Mouse (Mus musculus) embryonic facial prominence, embryonic 13.5 days (tissue): ENCODE measurements around the gene Trip13. TPM values are rescaled to one million over a fixed set of nuclear protein-coding genes. Genes with fewer than 3 reads are reported as not detected.

ENCODE experiments used
- ATAC-seq: fragments of 200-750 bp; cut with Nextera tagmentation; 2 replicates; pipeline ENCODE4 v1.8.0; 2017; ENCODE audit warnings: low read depth; ENCODE audit not compliant: insufficient number of reproducible peaks, insufficient read depth, low FRiP score, low TSS enrichment
- H3K27ac ChIP-seq: fragments of 300-500 bp; sonication (generic); 2 replicates; pipeline ENCODE4 v1.5.1; 2015; ENCODE audit warnings: moderate library complexity, mild to moderate bottlenecking, inconsistent platforms
- H3K27me3 ChIP-seq: fragments of 300-500 bp; sonication (generic); 2 replicates; pipeline ENCODE4 v1.6.1; 2015; ENCODE audit warnings: mild to moderate bottlenecking, inconsistent platforms
- H3K36me3 ChIP-seq: fragments of 300-500 bp; sonication (generic); 2 replicates; pipeline ENCODE4 v1.6.1; 2015; ENCODE audit warnings: mild to moderate bottlenecking, inconsistent platforms
- H3K4me1 ChIP-seq: fragments of 300-500 bp; sonication (generic); 2 replicates; pipeline ENCODE4 v1.6.1; 2015; ENCODE audit warnings: inconsistent platforms
- H3K4me2 ChIP-seq: fragments of 300-500 bp; sonication (generic); 2 replicates; pipeline ENCODE4 v1.6.1; 2015; ENCODE audit warnings: moderate library complexity, mild to moderate bottlenecking, inconsistent platforms
- H3K4me3 ChIP-seq: fragments of 300-500 bp; sonication (generic); 2 replicates; pipeline ENCODE4 v1.5.1; 2015; ENCODE audit warnings: mild to moderate bottlenecking, inconsistent platforms
- H3K9ac ChIP-seq: fragments of 300-500 bp; sonication (generic); 2 replicates; pipeline ENCODE4 v1.6.1; 2015; ENCODE audit warnings: mild to moderate bottlenecking, inconsistent platforms
- H3K9me3 ChIP-seq: fragments of 300-500 bp; sonication (generic); 2 replicates; pipeline ENCODE4 v1.6.1; 2016; ENCODE audit warnings: inconsistent platforms
- WGBS: fragments of 180-500 bp; shearing (Covaris S2); methylation state at CpG from one replicate; pipeline ENCODE4 v1.1.7; 2015; ENCODE audit warnings: mixed read lengths; 5-methylcytosine and 5-hydroxymethylcytosine counted together
- microRNA-seq: library from miRNA; unstranded; fragments of <30 nt; microRNA quantifications from one replicate; pipeline ENCODE4, GENCODE M21; 2016
- polyA plus RNA-seq: library from polyadenylated mRNA; unstranded; fragments of >200 nt; fragmentation: Nextera tagmentation; extraction: Ambion mirVana; gene quantifications from 2 replicates; pipeline ENCODE4 v1.2.1, GENCODE M21; 2015

Gene Trip13
- polyA plus RNA-seq, 1 experiment from 2014 or later = 46.0 TPM

DNA sequence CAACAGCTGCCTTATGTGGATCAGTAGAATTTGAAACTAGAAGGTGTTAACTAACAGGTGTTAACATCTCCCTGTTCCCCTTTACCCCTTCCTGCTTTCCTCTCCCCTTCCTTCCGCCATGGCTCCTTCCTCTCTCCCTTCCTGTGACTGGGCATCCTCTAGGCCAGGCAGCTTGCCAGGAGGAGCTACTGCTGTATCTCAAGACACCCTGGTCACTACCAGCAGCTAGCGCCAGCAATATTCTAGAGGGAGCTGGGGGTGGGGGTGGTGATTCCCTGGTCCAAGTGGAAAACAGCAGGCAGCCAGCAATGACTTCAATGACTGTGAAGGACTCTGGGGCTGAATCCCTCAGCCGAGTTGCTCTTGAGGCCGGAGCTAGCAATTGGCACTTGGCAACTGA, 51.9 kb downstream of the Trip13 start:
- ATAC-seq = no peak
- H3K4me2 ChIP-seq = no peak overlapping the region
- H3K9me3 ChIP-seq = no peaks in the 10 kb centered on the region
- no peaks in the 10 kb centered on the region for H3K36me3 ChIP-seq
- no peaks in the 10 kb centered on the region for H3K27me3 ChIP-seq
- H3K4me1 ChIP-seq = peaks cover 45% of the 10 kb centered on the region
- 64% methylated on average over 4 of the region's 4 CpGs for WGBS
- H3K4me3 ChIP-seq = no peak overlapping the region
- 0 out of 2 replicates have a peak overlapping the region, but pooled peaks have one; percentile 2 for H3K27ac ChIP-seq
- no peak overlapping the region for H3K9ac ChIP-seq

- Histone ChIP-seq H3K4me1 (peaks cover 35% of the 10 kb centered on the region), H3K36me3 (no peaks in the 10 kb centered on the region), H3K27me3 (no peaks in the 10 kb centered on the region), H3K4me2 (no peak overlapping the region), H3K9me3 (no peaks in the 10 kb centered on the region), H3K4me3 (no peak overlapping the region), H3K9ac (no peak overlapping the region), H3K27ac (peak overlapping the region; percentile 12)
- WGBS = 36% methylated on average over 8 of the region's 8 CpGs
- ATAC-seq = no peak
Measured at GRCm38 (mm10) chr13:73881347-73881746, 56.2 kb downstream of the Trip13 start.

DNA sequence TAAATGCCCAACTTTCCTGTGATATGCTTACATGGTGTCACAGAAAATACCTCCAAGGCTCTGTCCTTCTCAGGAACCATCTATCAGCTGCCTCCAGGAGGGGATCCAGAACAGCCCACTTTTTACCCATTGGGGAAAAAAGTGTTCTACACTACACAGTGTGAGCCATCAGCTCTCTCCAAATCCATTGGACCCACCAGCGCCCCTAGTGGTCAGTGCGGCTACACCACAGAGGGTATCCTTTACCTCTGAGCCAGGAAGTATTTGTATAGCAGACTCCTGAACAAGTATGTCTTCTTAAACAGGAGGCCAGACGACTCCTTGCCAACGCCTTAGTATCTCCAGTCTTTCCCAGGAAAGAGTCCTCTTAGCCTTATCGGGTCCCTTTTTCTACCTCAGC, 57.8 kb downstream of the Trip13 start:
- peak; percentile 72 for ATAC-seq
- Histone ChIP-seq H3K36me3 (no peaks in the 10 kb centered on the region), H3K4me3 (no peak overlapping the region), H3K4me1 (peaks cover 31% of the 10 kb centered on the region), H3K9me3 (no peaks in the 10 kb centered on the region), H3K4me2 (no peak overlapping the region), H3K27ac (no peak overlapping the region), H3K9ac (no peak overlapping the region), H3K27me3 (no peaks in the 10 kb centered on the region)
- 85% methylated on average over 5 of the region's 5 CpGs for WGBS

- WGBS = 82% methylated on average over 2 of the region's 2 CpGs
- ATAC-seq = no peak
- H3K27me3 ChIP-seq = no peaks in the 10 kb centered on the region
Measured at GRCm38 (mm10) chr13:73872159-73872558, 65.4 kb downstream of the Trip13 start.

More at GRCm38 (mm10) chr13:73872159-73872558, 65.4 kb downstream of the Trip13 start:
- Histone ChIP-seq H3K4me2 (no peak overlapping the region), H3K9me3 (no peaks in the 10 kb centered on the region), H3K36me3 (no peaks in the 10 kb centered on the region), H3K27ac (no peak overlapping the region), H3K4me1 (peaks cover 14% of the 10 kb centered on the region; the same call in 1 of the 2 replicates), H3K9ac (no peak overlapping the region), H3K4me3 (no peak overlapping the region)

Small RNA genes lying within 50 kb of the gene (microRNA-seq; reads per million reads assigned to microRNA genes)
- gene Gm25197 = not detected

Other genes with a start within 250 kb of the Trip13 start
- 0.51 TPM in 1 of 2 replicates, not detected in the other for gene Slc6a19, start 232.9 kb downstream of the Trip13 start, polyA plus RNA-seq
- 21.5 and 24.9 TPM in 2 replicates for gene Slc12a7, start 204.7 kb downstream of the Trip13 start, polyA plus RNA-seq
- gene Nkd2, start 90.2 kb downstream of the Trip13 start, polyA plus RNA-seq = 40.6 and 44.9 TPM in 2 replicates
- gene Brd9, start within 50 bp of the Trip13 start, polyA plus RNA-seq = 63.5 and 68.6 TPM in 2 replicates
- not detected in 2 replicates for gene Zdhhc11, start 26.1 kb upstream of the Trip13 start, polyA plus RNA-seq
- 1.1 and 1.6 TPM in 2 replicates for gene Tppp, start 71.6 kb upstream of the Trip13 start, polyA plus RNA-seq
- gene Cep72, start 124.5 kb upstream of the Trip13 start, polyA plus RNA-seq = 12.7 and 14.6 TPM in 2 replicates
- not detected in 2 replicates for gene Slc9a3, start 183.7 kb upstream of the Trip13 start, polyA plus RNA-seq